In genomic region chr3:96692506-96692905, GRCm38 (mm10) we compare ENCODE assay signal across 9 mouse cellular contexts. TPM values are rescaled to one million over a fixed set of nuclear protein-coding genes. Genes with fewer than 3 reads are reported as not detected.
DNase-seq lines count a peak whose midpoint lies in the region; ATAC-seq lines count a peak whose summit lies in the region.
"Had no signal": no experiment of that assay in that cellular context is flagged by ENCODE, and none has a peak within 500 bp of the region (broad histone marks: within the 10 kb centered on the region; RNA-seq: fewer than 3 reads in every experiment).

No protein-coding gene starts in this region.

- H3K4me3 ChIP-seq in heart, embryonic 10.5 days, result peak overlapping the region; percentile 8; the same call in 1 of the 2 replicates
- no peak overlapping the region for H3K4me3 ChIP-seq in heart, embryonic 12.5 days
- no peak overlapping the region for H3K4me3 ChIP-seq in midbrain, embryonic 14.5 days (replicated peaks; ENCODE audit: low read depth, low read length)
- H3K4me3 ChIP-seq in midbrain, embryonic 11.5 days (ENCODE audit: low read depth, low read length), result no peak overlapping the region
- H3K4me3 ChIP-seq in embryonic facial prominence, embryonic 11.5 days (ENCODE audit: low read depth, low read length), result no peak overlapping the region
- H3K4me3 ChIP-seq in stomach, embryonic 15.5 days (replicated peaks), result no peak overlapping the region
- H3K4me3 ChIP-seq: intestine, embryonic 15.5 days had no signal

- peaks cover 11% of the 10 kb centered on the region for H3K27me3 ChIP-seq in heart, embryonic 10.5 days (ENCODE audit: insufficient read depth, poor library complexity, severe bottlenecking)
- H3K27me3 ChIP-seq in heart, embryonic 12.5 days (replicated peaks), result no peaks in the 10 kb centered on the region; the same call in 1 of the 2 replicates
- H3K27me3 ChIP-seq in midbrain, embryonic 14.5 days (ENCODE audit: control insufficient read depth, insufficient read depth, low read length), result no peaks in the 10 kb centered on the region
- no peaks in the 10 kb centered on the region for H3K27me3 ChIP-seq in midbrain, embryonic 11.5 days (ENCODE audit: control insufficient read depth, insufficient read depth, low read length)
- no peaks in the 10 kb centered on the region for H3K27me3 ChIP-seq in embryonic facial prominence, embryonic 11.5 days (ENCODE audit: control insufficient read depth, insufficient read depth, low read length)
- H3K27me3 ChIP-seq in stomach, embryonic 15.5 days (replicated peaks), result no peaks in the 10 kb centered on the region
- H3K27me3 ChIP-seq: intestine, embryonic 15.5 days had no signal

- no peak for DNase-seq in heart, embryonic 10.5 days (ENCODE audit: low spot score)
- DNase-seq in midbrain, embryonic 14.5 days, result peak; percentile 33
- DNase-seq in midbrain, embryonic 11.5 days (ENCODE audit: low spot score, missing footprints), result no peak
- DNase-seq in embryonic facial prominence, embryonic 11.5 days (ENCODE audit: low spot score), result peak; percentile 45
- DNase-seq in B cell, adult 2 months, result no peak
- DNase-seq in urinary bladder, adult 18-20 months (ENCODE audit: low spot score in 2 of 2), result no peak

- WGBS in heart, embryonic 10.5 days, result 11% methylated on average over 3 of the region's 3 CpGs
- WGBS in heart, embryonic 12.5 days, result 15% methylated on average over 3 of the region's 3 CpGs
- 14% methylated on average over 3 of the region's 3 CpGs for WGBS in midbrain, embryonic 14.5 days
- 9% methylated on average over 3 of the region's 3 CpGs for WGBS in midbrain, embryonic 11.5 days
- 20% methylated on average over 3 of the region's 3 CpGs for WGBS in embryonic facial prominence, embryonic 11.5 days
- WGBS in stomach, embryonic 15.5 days, result 17% methylated on average over 3 of the region's 3 CpGs

- H3K4me2 ChIP-seq in heart, embryonic 12.5 days, result no peak overlapping the region
- H3K4me2 ChIP-seq in midbrain, embryonic 14.5 days (ENCODE audit: low read length), result no peak overlapping the region
- H3K4me2 ChIP-seq in midbrain, embryonic 11.5 days, result no peak overlapping the region
- no peak overlapping the region for H3K4me2 ChIP-seq in embryonic facial prominence, embryonic 11.5 days (ENCODE audit: low read depth, low read length)
- H3K4me2 ChIP-seq in stomach, embryonic 15.5 days, result no peak overlapping the region
- H3K4me2 ChIP-seq: intestine, embryonic 15.5 days had no signal

- no peaks in the 10 kb centered on the region for H3K9me3 ChIP-seq in heart, embryonic 10.5 days
- H3K9me3 ChIP-seq in heart, embryonic 12.5 days (replicated peaks), result no peaks in the 10 kb centered on the region
- no peaks in the 10 kb centered on the region for H3K9me3 ChIP-seq in midbrain, embryonic 14.5 days (ENCODE audit: control insufficient read depth, low read length)
- H3K9me3 ChIP-seq in midbrain, embryonic 11.5 days (ENCODE audit: control insufficient read depth, low read length), result no peaks in the 10 kb centered on the region
- H3K9me3 ChIP-seq in embryonic facial prominence, embryonic 11.5 days (replicated peaks; ENCODE audit: control insufficient read depth, low read length), result no peaks in the 10 kb centered on the region
- no peaks in the 10 kb centered on the region for H3K9me3 ChIP-seq in stomach, embryonic 15.5 days
- H3K9me3 ChIP-seq: intestine, embryonic 15.5 days had no signal

- H3K27ac ChIP-seq in heart, embryonic 10.5 days, result no peak overlapping the region
- no peak overlapping the region for H3K27ac ChIP-seq in heart, embryonic 12.5 days (ENCODE audit: poor library complexity, severe bottlenecking)
- H3K27ac ChIP-seq in midbrain, embryonic 14.5 days (replicated peaks; ENCODE audit: low read depth, low read length), result no peak overlapping the region
- no peak overlapping the region for H3K27ac ChIP-seq in midbrain, embryonic 11.5 days (ENCODE audit: low read depth, low read length)
- no peak overlapping the region for H3K27ac ChIP-seq in embryonic facial prominence, embryonic 11.5 days (replicated peaks; ENCODE audit: low read depth, low read length)
- H3K27ac ChIP-seq in stomach, embryonic 15.5 days, result 0 out of 2 replicates have a peak overlapping the region, but pooled peaks have one; percentile 11
- H3K27ac ChIP-seq: intestine, embryonic 15.5 days had no signal

- peaks cover 26% of the 10 kb centered on the region for H3K4me1 ChIP-seq in heart, embryonic 10.5 days
- H3K4me1 ChIP-seq in heart, embryonic 12.5 days (replicated peaks), result peaks cover 18% of the 10 kb centered on the region
- H3K4me1 ChIP-seq in midbrain, embryonic 14.5 days (ENCODE audit: control insufficient read depth, insufficient read depth, low read length), result peaks cover 9% of the 10 kb centered on the region
- H3K4me1 ChIP-seq in midbrain, embryonic 11.5 days (ENCODE audit: control insufficient read depth, insufficient read depth, low read length), result peaks cover 7% of the 10 kb centered on the region
- no peaks in the 10 kb centered on the region for H3K4me1 ChIP-seq in embryonic facial prominence, embryonic 11.5 days (ENCODE audit: control insufficient read depth, insufficient read depth, low read length)
- H3K4me1 ChIP-seq in stomach, embryonic 15.5 days, result peaks cover 9% of the 10 kb centered on the region

- no peak for ATAC-seq in heart, embryonic 12.5 days (ENCODE audit: insufficient number of reproducible peaks, low FRiP score)
- no peak for ATAC-seq in midbrain, embryonic 14.5 days (ENCODE audit: low FRiP score, low TSS enrichment)
- no peak for ATAC-seq in midbrain, embryonic 11.5 days (ENCODE audit: low FRiP score)
- no peak for ATAC-seq in embryonic facial prominence, embryonic 11.5 days (replicated peaks; ENCODE audit: insufficient number of reproducible peaks, low FRiP score, low TSS enrichment, low read depth)
- ATAC-seq in stomach, embryonic 15.5 days (ENCODE audit: insufficient read depth, low FRiP score, low read depth), result no peak
- ATAC-seq: intestine, embryonic 15.5 days had no signal

- no peaks in the 10 kb centered on the region for H3K36me3 ChIP-seq in heart, embryonic 10.5 days
- H3K36me3 ChIP-seq in heart, embryonic 12.5 days, result no peaks in the 10 kb centered on the region
- H3K36me3 ChIP-seq in midbrain, embryonic 14.5 days (ENCODE audit: control insufficient read depth, insufficient read depth, low read length), result no peaks in the 10 kb centered on the region
- no peaks in the 10 kb centered on the region for H3K36me3 ChIP-seq in midbrain, embryonic 11.5 days (ENCODE audit: control insufficient read depth, insufficient read depth, low read length)
- H3K36me3 ChIP-seq in embryonic facial prominence, embryonic 11.5 days (replicated peaks; ENCODE audit: control insufficient read depth, insufficient read depth, low read depth, low read length), result no peaks in the 10 kb centered on the region
- no peaks in the 10 kb centered on the region for H3K36me3 ChIP-seq in stomach, embryonic 15.5 days
- H3K36me3 ChIP-seq: intestine, embryonic 15.5 days had no signal

- H3K9ac ChIP-seq in heart, embryonic 12.5 days, result no peak overlapping the region
- H3K9ac ChIP-seq in midbrain, embryonic 14.5 days (replicated peaks; ENCODE audit: low read length), result no peak overlapping the region
- H3K9ac ChIP-seq in midbrain, embryonic 11.5 days (ENCODE audit: low read length), result no peak overlapping the region
- no peak overlapping the region for H3K9ac ChIP-seq in embryonic facial prominence, embryonic 11.5 days (replicated peaks; ENCODE audit: low read length)
- no peak overlapping the region for H3K9ac ChIP-seq in stomach, embryonic 15.5 days
- H3K9ac ChIP-seq: intestine, embryonic 15.5 days had no signal

RNA-seq across cellular contexts. Expression of gene Pias3, which starts 3.7 kb away (rescaled TPM):
- polyA plus RNA-seq in heart, embryonic 10.5 days (2016; fragmentation: Nextera tagmentation; extraction: Ambion mirVana), result 41.8 and 43.4 TPM in 2 replicates
- polyA plus RNA-seq in heart, embryonic 12.5 days (2016; fragmentation: Nextera tagmentation; extraction: Ambion mirVana), result 42.0 and 43.3 TPM in 2 replicates
- polyA plus RNA-seq in midbrain, embryonic 14.5 days (2014; fragmentation: Nextera tagmentation; extraction: Ambion mirVana), result 25.5 and 26.3 TPM in 2 replicates
- polyA plus RNA-seq in midbrain, embryonic 11.5 days (2014; fragmentation: Nextera tagmentation; extraction: Ambion mirVana), result 26.8 and 29.2 TPM in 2 replicates
- polyA plus RNA-seq in embryonic facial prominence, embryonic 11.5 days (2014; fragmentation: Nextera tagmentation; extraction: Ambion mirVana), result 33.8 and 35.5 TPM in 2 replicates
- 49.3 and 51.9 TPM in 2 replicates for polyA plus RNA-seq in stomach, embryonic 15.5 days (2015; fragmentation: Nextera tagmentation; extraction: Ambion mirVana)

RNA-seq across cellular contexts. Expression of gene Nudt17, which starts 15.9 kb away (rescaled TPM):
- polyA plus RNA-seq in heart, embryonic 10.5 days (2016; fragmentation: Nextera tagmentation; extraction: Ambion mirVana), result 7.1 and 8.5 TPM in 2 replicates
- polyA plus RNA-seq in heart, embryonic 12.5 days (2016; fragmentation: Nextera tagmentation; extraction: Ambion mirVana), result 6.2 and 6.9 TPM in 2 replicates
- 14.1 and 14.3 TPM in 2 replicates for polyA plus RNA-seq in midbrain, embryonic 14.5 days (2014; fragmentation: Nextera tagmentation; extraction: Ambion mirVana)
- 14.4 and 16.3 TPM in 2 replicates for polyA plus RNA-seq in midbrain, embryonic 11.5 days (2014; fragmentation: Nextera tagmentation; extraction: Ambion mirVana)
- 12.0 and 13.5 TPM in 2 replicates for polyA plus RNA-seq in embryonic facial prominence, embryonic 11.5 days (2014; fragmentation: Nextera tagmentation; extraction: Ambion mirVana)
- polyA plus RNA-seq in stomach, embryonic 15.5 days (2015; fragmentation: Nextera tagmentation; extraction: Ambion mirVana), result 6.2 and 7.3 TPM in 2 replicates

RNA-seq across cellular contexts. Expression of gene Ankrd35, which starts 22.6 kb away (rescaled TPM):
- polyA plus RNA-seq in heart, embryonic 10.5 days (2016; fragmentation: Nextera tagmentation; extraction: Ambion mirVana), result 0.14 TPM in 2 replicates
- polyA plus RNA-seq in heart, embryonic 12.5 days (2016; fragmentation: Nextera tagmentation; extraction: Ambion mirVana), result 0.17 and 0.23 TPM in 2 replicates
- 0.57 and 0.84 TPM in 2 replicates for polyA plus RNA-seq in midbrain, embryonic 14.5 days (2014; fragmentation: Nextera tagmentation; extraction: Ambion mirVana)
- polyA plus RNA-seq in midbrain, embryonic 11.5 days (2014; fragmentation: Nextera tagmentation; extraction: Ambion mirVana), result 0.10 and 0.19 TPM in 2 replicates
- polyA plus RNA-seq in embryonic facial prominence, embryonic 11.5 days (2014; fragmentation: Nextera tagmentation; extraction: Ambion mirVana), result 0.14 and 0.45 TPM in 2 replicates
- polyA plus RNA-seq in stomach, embryonic 15.5 days (2015; fragmentation: Nextera tagmentation; extraction: Ambion mirVana), result 2.8 and 3.8 TPM in 2 replicates

RNA-seq across cellular contexts. Expression of gene Polr3c, which starts 34.9 kb away (rescaled TPM):
- polyA plus RNA-seq in heart, embryonic 10.5 days (2016; fragmentation: Nextera tagmentation; extraction: Ambion mirVana), result 37.7 and 41.0 TPM in 2 replicates
- 27.6 and 32.5 TPM in 2 replicates for polyA plus RNA-seq in heart, embryonic 12.5 days (2016; fragmentation: Nextera tagmentation; extraction: Ambion mirVana)
- polyA plus RNA-seq in midbrain, embryonic 14.5 days (2014; fragmentation: Nextera tagmentation; extraction: Ambion mirVana), result 27.9 and 28.7 TPM in 2 replicates
- 35.7 and 41.6 TPM in 2 replicates for polyA plus RNA-seq in midbrain, embryonic 11.5 days (2014; fragmentation: Nextera tagmentation; extraction: Ambion mirVana)
- 35.9 and 37.3 TPM in 2 replicates for polyA plus RNA-seq in embryonic facial prominence, embryonic 11.5 days (2014; fragmentation: Nextera tagmentation; extraction: Ambion mirVana)
- 31.8 and 35.2 TPM in 2 replicates for polyA plus RNA-seq in stomach, embryonic 15.5 days (2015; fragmentation: Nextera tagmentation; extraction: Ambion mirVana)

RNA-seq across cellular contexts. Expression of gene Rnf115, which starts 35.0 kb away (rescaled TPM):
- polyA plus RNA-seq in heart, embryonic 10.5 days (2016; fragmentation: Nextera tagmentation; extraction: Ambion mirVana), result 47.9 and 59.6 TPM in 2 replicates
- polyA plus RNA-seq in heart, embryonic 12.5 days (2016; fragmentation: Nextera tagmentation; extraction: Ambion mirVana), result 54.5 and 56.5 TPM in 2 replicates
- 69.6 and 83.8 TPM in 2 replicates for polyA plus RNA-seq in midbrain, embryonic 14.5 days (2014; fragmentation: Nextera tagmentation; extraction: Ambion mirVana)
- polyA plus RNA-seq in midbrain, embryonic 11.5 days (2014; fragmentation: Nextera tagmentation; extraction: Ambion mirVana), result 90.3 and 98.8 TPM in 2 replicates
- 82.3 and 85.1 TPM in 2 replicates for polyA plus RNA-seq in embryonic facial prominence, embryonic 11.5 days (2014; fragmentation: Nextera tagmentation; extraction: Ambion mirVana)
- 40.4 and 42.7 TPM in 2 replicates for polyA plus RNA-seq in stomach, embryonic 15.5 days (2015; fragmentation: Nextera tagmentation; extraction: Ambion mirVana)

Comparison
In these comparisons a context has a peak if more than half of its experiments do, and no peak if none do; other contexts are left out.
1. DNase-seq: peak in midbrain, embryonic 14.5 days (single experiment) and embryonic facial prominence, embryonic 11.5 days (single experiment); none in heart, embryonic 10.5 days (single experiment), midbrain, embryonic 11.5 days (single experiment), B cell, adult 2 months (0 of 2) and urinary bladder, adult 18-20 months (0 of 2).